Mouse (Mus musculus): ENCODE measurements at regions not wholly inside any gene's neighbourhood (a gene's known extent, or its start where the extent isn't known, plus 50 kb on each side); places are given as distances from the start of the nearest gene placed in this dataset.

- DNase-seq = peak; percentile 8
Measured at GRCm38 (mm10) chr12:42457655-42458054, 971.4 kb upstream of the Lrrn3 start.

GRCm38 (mm10) chr12:42435616-42436015 lies 949.4 kb upstream of the Lrrn3 start:
- no peak for DNase-seq

- DNase-seq = no peak
Measured at GRCm38 (mm10) chr12:42427470-42427869, 941.2 kb upstream of the Lrrn3 start.

Measured in layer of hippocampus, adult 9-11 months (tissue).